Mouse (Mus musculus) myocyte (in vitro differentiated cells): ENCODE measurements around the gene Cpsf4l.

Experiments
- CEBPB ChIP-seq: IDR thresholded peaks from 2 replicates; pipeline ENCODE4 v1.6.1; 2011; ENCODE audit warnings: mild to moderate bottlenecking, moderate library complexity; ENCODE audit not compliant: poor library complexity, insufficient read depth, severe bottlenecking
- E2F4 ChIP-seq: IDR thresholded peaks from one replicate; pipeline ENCODE4 v1.6.1; 2011; ENCODE audit warnings: mild to moderate bottlenecking, control low read depth, moderate library complexity; ENCODE audit not compliant: insufficient read depth
- MAX ChIP-seq: IDR thresholded peaks from one replicate; pipeline ENCODE4 v1.6.1; 2011; ENCODE audit warnings: low read depth, mild to moderate bottlenecking, control low read depth
- MYOG ChIP-seq, 3 experiments: IDR thresholded peaks; one replicate each; pipeline ENCODE4 v1.6.1; 2011; ENCODE audit warnings: control low read depth in 2 of 3, low read depth in 2 of 3, mild to moderate bottlenecking in 2 of 3; ENCODE audit not compliant: insufficient read length in 2 of 3, control insufficient read depth in 1 of 3, insufficient read depth in 1 of 3
- POLR2A ChIP-seq: IDR thresholded peaks from one replicate; pipeline ENCODE4 v1.6.1; 2011; ENCODE audit warnings: low read depth, mild to moderate bottlenecking, control low read depth, moderate library complexity; ENCODE audit not compliant: insufficient read length
- POLR2AphosphoS2 ChIP-seq: IDR thresholded peaks from one replicate; pipeline ENCODE4 v1.6.1; 2011; ENCODE audit warnings: low read depth, control low read depth; ENCODE audit not compliant: insufficient read length
- REST ChIP-seq: IDR thresholded peaks from one replicate; pipeline ENCODE4 v1.6.1; 2011; ENCODE audit warnings: mild to moderate bottlenecking, control low read depth, moderate library complexity; ENCODE audit not compliant: insufficient read depth, insufficient read length
- TCF12 ChIP-seq: IDR thresholded peaks from one replicate; pipeline ENCODE4 v1.6.1; 2011; ENCODE audit warnings: mild to moderate bottlenecking, control low read depth; ENCODE audit not compliant: poor library complexity, insufficient read depth, severe bottlenecking
- TCF3 ChIP-seq: IDR thresholded peaks from one replicate; pipeline ENCODE4 v1.6.1; 2011; ENCODE audit warnings: low read depth, control low read depth; ENCODE audit not compliant: insufficient read length
- USF1 ChIP-seq: IDR thresholded peaks from one replicate; pipeline ENCODE4 v1.6.1; 2011; ENCODE audit warnings: low read depth, mild to moderate bottlenecking, control low read depth, moderate library complexity

GRCm38 (mm10) chr11:113673614-113674013 lies 36.2 kb downstream of the Cpsf4l start:
- TF ChIP-seq TCF12 (no peak), POLR2A (no peak), MYOG (IDR thresholded peaks at IDR 0.05; ENCODE audit: control insufficient read depth in 1 of 3, insufficient read depth in 1 of 3, insufficient read length in 2 of 3, low read depth in 2 of 3) (no peak), USF1 (no peak), MAX (no peak), E2F4 (no peak), POLR2AphosphoS2 (no peak), REST (no peak), TCF3 (no peak), CEBPB (no peak)
